Mouse (Mus musculus): ENCODE data around the gene Pitx3. TPM values are rescaled to one million over a fixed set of nuclear protein-coding genes. Genes with fewer than 3 reads are reported as not detected.

The Pitx3 gene
- polyA plus RNA-seq (2015; fragmentation: Nextera tagmentation; extraction: Ambion mirVana) = not detected in 2 replicates

- no peak for ATAC-seq
- Histone ChIP-seq H3K27ac (ENCODE audit: low read depth, low read length) (no peak within 1 kb of the TSS), H3K9me3 (ENCODE audit: control insufficient read depth) (no peaks in the 10 kb centered on the region), H3K27me3 (replicated peaks; ENCODE audit: control insufficient read depth, insufficient read depth, low read length) (peaks cover 67% of the 10 kb centered on the region), H3K4me2 (replicated peaks; ENCODE audit: low read depth) (peak within 1 kb of the TSS; percentile 96), H3K9ac (ENCODE audit: low read depth, low read length) (0 out of 2 replicates have a peak within 1 kb of the TSS, but pooled peaks have one; percentile 12), H3K4me3 (ENCODE audit: low read depth, low read length) (peak within 1 kb of the TSS; percentile 52), H3K4me1 (replicated peaks; ENCODE audit: control insufficient read depth, insufficient read depth, low read length) (no peaks in the 10 kb centered on the region), H3K36me3 (ENCODE audit: control insufficient read depth, insufficient read depth) (no peaks in the 10 kb centered on the region)
- no peak for TF ChIP-seq CTCF (IDR thresholded peaks at IDR 0.05; ENCODE audit: low read depth)
- WGBS = 2% methylated on average over 45 of the region's 47 CpGs
Observed at GRCm38 (mm10) chr19:46147511-46148371, at the start of gene Pitx3. Gene Pitx3 (minus strand): TSS chr19:46148326.

- Histone ChIP-seq H3K4me1 (replicated peaks; ENCODE audit: control insufficient read depth, insufficient read depth, low read length) (no peaks in the 10 kb centered on the region), H3K36me3 (ENCODE audit: control insufficient read depth, insufficient read depth) (no peaks in the 10 kb centered on the region; the same call in 1 of the 2 replicates), H3K9me3 (ENCODE audit: control insufficient read depth) (no peaks in the 10 kb centered on the region), H3K4me2 (replicated peaks; ENCODE audit: low read depth) (no peak overlapping the region), H3K27me3 (replicated peaks; ENCODE audit: control insufficient read depth, insufficient read depth, low read length) (no peaks in the 10 kb centered on the region), H3K4me3 (ENCODE audit: low read depth, low read length) (no peak overlapping the region), H3K9ac (ENCODE audit: low read depth, low read length) (no peak overlapping the region), H3K27ac (ENCODE audit: low read depth, low read length) (no peak overlapping the region)
- ATAC-seq = no peak
- TF ChIP-seq CTCF (IDR thresholded peaks at IDR 0.05; ENCODE audit: low read depth) = no peak
- WGBS = 63% methylated on average over 2 of the region's 2 CpGs
Observed at GRCm38 (mm10) chr19:46187203-46187602, 39.1 kb upstream of the Pitx3 start.

GRCm38 (mm10) chr19:46186611-46187010 is 38.5 kb upstream of the Pitx3 start:
- no peaks in the 10 kb centered on the region for H3K27me3 ChIP-seq (replicated peaks; ENCODE audit: control insufficient read depth, insufficient read depth, low read length)
- no peak overlapping the region for H3K9ac ChIP-seq (ENCODE audit: low read depth, low read length)
- no peaks in the 10 kb centered on the region; the same call in 1 of the 2 replicates for H3K36me3 ChIP-seq (ENCODE audit: control insufficient read depth, insufficient read depth)
- H3K4me3 ChIP-seq (ENCODE audit: low read depth, low read length) = no peak overlapping the region
- TF ChIP-seq CTCF (IDR thresholded peaks at IDR 0.05; ENCODE audit: low read depth) = no peak
- WGBS = 31% methylated on average over 3 of the region's 3 CpGs
- H3K4me1 ChIP-seq (replicated peaks; ENCODE audit: control insufficient read depth, insufficient read depth, low read length) = no peaks in the 10 kb centered on the region
- H3K9me3 ChIP-seq (ENCODE audit: control insufficient read depth) = no peaks in the 10 kb centered on the region
- no peak overlapping the region for H3K27ac ChIP-seq (ENCODE audit: low read depth, low read length)
- no peak overlapping the region for H3K4me2 ChIP-seq (replicated peaks; ENCODE audit: low read depth)
- ATAC-seq = no peak

- no peak overlapping the region for H3K4me2 ChIP-seq (replicated peaks; ENCODE audit: low read depth)
- H3K9me3 ChIP-seq (ENCODE audit: control insufficient read depth) = no peaks in the 10 kb centered on the region
- H3K27me3 ChIP-seq (replicated peaks; ENCODE audit: control insufficient read depth, insufficient read depth, low read length) = no peaks in the 10 kb centered on the region
- no peak overlapping the region for H3K9ac ChIP-seq (ENCODE audit: low read depth, low read length)
- no peak for TF ChIP-seq CTCF (IDR thresholded peaks at IDR 0.05; ENCODE audit: low read depth)
- WGBS = 69% methylated on average over 3 of the region's 3 CpGs
- no peaks in the 10 kb centered on the region; the same call in 1 of the 2 replicates for H3K36me3 ChIP-seq (ENCODE audit: control insufficient read depth, insufficient read depth)
- ATAC-seq = peak; percentile 51
- no peak overlapping the region for H3K27ac ChIP-seq (ENCODE audit: low read depth, low read length)
- H3K4me1 ChIP-seq (replicated peaks; ENCODE audit: control insufficient read depth, insufficient read depth, low read length) = no peaks in the 10 kb centered on the region
- no peak overlapping the region for H3K4me3 ChIP-seq (ENCODE audit: low read depth, low read length)
Observed at GRCm38 (mm10) chr19:46182241-46182640, 34.1 kb upstream of the Pitx3 start.

- no peak for TF ChIP-seq CTCF (IDR thresholded peaks at IDR 0.05; ENCODE audit: low read depth)
- H3K27me3 ChIP-seq (replicated peaks; ENCODE audit: control insufficient read depth, insufficient read depth, low read length) = no peaks in the 10 kb centered on the region
- H3K36me3 ChIP-seq (ENCODE audit: control insufficient read depth, insufficient read depth) = no peaks in the 10 kb centered on the region; the same call in 1 of the 2 replicates
- H3K4me1 ChIP-seq (replicated peaks; ENCODE audit: control insufficient read depth, insufficient read depth, low read length) = no peaks in the 10 kb centered on the region
- no peak overlapping the region for H3K4me3 ChIP-seq (ENCODE audit: low read depth, low read length)
- no peak overlapping the region for H3K9ac ChIP-seq (ENCODE audit: low read depth, low read length)
- H3K4me2 ChIP-seq (replicated peaks; ENCODE audit: low read depth) = no peak overlapping the region
- H3K9me3 ChIP-seq (ENCODE audit: control insufficient read depth) = no peaks in the 10 kb centered on the region
- no peak overlapping the region for H3K27ac ChIP-seq (ENCODE audit: low read depth, low read length)
- ATAC-seq = no peak
- 89% methylated on average over 2 of the region's 2 CpGs for WGBS
Observed at GRCm38 (mm10) chr19:46180274-46180673, 32.1 kb upstream of the Pitx3 start.

GRCm38 (mm10) chr19:46177046-46177445 is 28.9 kb upstream of the Pitx3 start:
- no peak for TF ChIP-seq CTCF (IDR thresholded peaks at IDR 0.05; ENCODE audit: low read depth)
- ATAC-seq = no peak

More at GRCm38 (mm10) chr19:46177046-46177445, 28.9 kb upstream of the Pitx3 start:
- Histone ChIP-seq H3K4me2 (replicated peaks; ENCODE audit: low read depth) (no peak overlapping the region), H3K27me3 (replicated peaks; ENCODE audit: control insufficient read depth, insufficient read depth, low read length) (no peaks in the 10 kb centered on the region), H3K4me3 (ENCODE audit: low read depth, low read length) (no peak overlapping the region), H3K9me3 (ENCODE audit: control insufficient read depth) (no peaks in the 10 kb centered on the region), H3K27ac (ENCODE audit: low read depth, low read length) (no peak overlapping the region), H3K36me3 (ENCODE audit: control insufficient read depth, insufficient read depth) (peaks cover 4% of the 10 kb centered on the region; the same call in 1 of the 2 replicates), H3K4me1 (replicated peaks; ENCODE audit: control insufficient read depth, insufficient read depth, low read length) (no peaks in the 10 kb centered on the region), H3K9ac (ENCODE audit: low read depth, low read length) (no peak overlapping the region)
- WGBS = 51% methylated on average over 5 of the region's 5 CpGs

All from intestine, postnatal 0 days (tissue).